Mouse (Mus musculus): ENCODE results near the gene Adamts9.
A peak's percentile ranks its signal among the peaks of the same experiment; 100 is the strongest.

Gene Adamts9

DNA sequence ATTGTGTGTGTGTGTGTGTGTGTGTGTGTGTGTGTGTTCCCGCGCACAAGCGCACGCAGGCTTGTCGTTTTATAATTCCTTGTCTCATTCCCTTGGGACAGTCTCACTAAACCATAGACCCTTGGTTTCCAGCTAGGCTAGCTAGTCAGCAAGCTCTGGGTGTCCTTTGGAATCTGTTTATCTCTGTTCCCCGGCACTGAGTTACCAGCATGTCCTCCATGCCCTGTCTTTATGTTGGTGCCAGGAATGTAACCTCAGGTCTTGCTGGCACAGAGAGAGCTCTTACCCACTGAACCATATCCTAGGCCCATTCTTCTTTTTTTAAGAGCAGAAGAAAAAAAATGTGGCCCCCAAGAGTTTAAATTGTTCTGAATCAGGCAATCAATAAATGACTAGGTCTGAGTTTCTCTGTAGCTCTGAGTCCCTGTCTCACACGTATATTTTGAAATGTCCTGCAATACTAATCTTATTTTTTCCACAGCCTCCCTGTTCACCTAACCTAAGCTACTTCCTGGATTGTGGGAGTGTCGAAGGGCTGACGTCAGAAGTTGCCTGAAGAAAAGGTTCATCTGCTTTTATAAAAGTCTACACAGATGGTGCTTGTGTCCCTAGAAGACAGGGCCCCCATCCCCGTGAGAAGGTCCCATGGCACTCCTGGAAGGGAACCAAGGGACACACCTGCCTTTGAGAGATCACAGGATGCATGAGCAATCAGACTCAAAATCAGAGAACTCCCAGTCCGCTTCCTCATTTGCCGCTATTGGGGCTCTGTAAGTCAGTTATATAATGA, 84.4 kb downstream of the Adamts9 start:
- DNase-seq = no peak

DNA sequence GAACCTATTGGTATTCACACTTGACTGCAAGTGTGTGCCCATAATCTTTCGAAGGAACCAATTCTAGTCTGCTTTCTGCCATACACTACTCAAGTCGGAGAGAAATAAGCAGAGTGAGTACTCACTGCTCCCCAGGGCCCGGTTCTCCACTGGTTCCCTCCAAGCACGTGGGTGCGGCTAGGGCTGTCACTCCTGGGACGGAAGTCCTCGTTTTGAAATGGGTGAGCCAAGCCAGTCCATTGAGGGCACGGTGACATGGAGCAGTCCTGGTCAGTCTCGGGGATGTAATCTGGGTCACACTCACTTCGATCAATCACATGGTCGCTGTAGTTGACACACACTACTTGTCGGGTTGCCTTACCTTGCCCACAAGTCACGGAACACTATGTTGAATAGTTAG, 85.5 kb downstream of the Adamts9 start:
- DNase-seq = no peak

DNA sequence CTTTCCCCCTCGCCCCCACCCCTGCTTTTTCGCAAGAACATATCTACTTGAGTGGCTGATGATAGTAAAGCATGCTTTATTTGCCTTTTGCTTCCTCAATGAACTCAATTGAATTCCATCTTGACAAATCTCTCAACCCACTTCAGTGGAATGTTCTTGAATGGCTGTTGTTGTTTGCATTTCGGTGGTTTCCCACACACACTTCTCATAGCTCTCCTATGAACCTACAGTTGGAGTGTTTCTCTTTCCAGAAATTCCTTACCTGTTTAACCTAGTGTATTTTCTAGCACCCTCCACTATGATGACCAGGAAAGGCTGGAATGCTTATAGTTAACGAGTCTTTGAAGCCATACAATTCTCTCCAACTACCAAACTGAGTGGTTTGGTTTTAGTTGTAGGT, 88.4 kb downstream of the Adamts9 start:
- no peak for DNase-seq

DNA sequence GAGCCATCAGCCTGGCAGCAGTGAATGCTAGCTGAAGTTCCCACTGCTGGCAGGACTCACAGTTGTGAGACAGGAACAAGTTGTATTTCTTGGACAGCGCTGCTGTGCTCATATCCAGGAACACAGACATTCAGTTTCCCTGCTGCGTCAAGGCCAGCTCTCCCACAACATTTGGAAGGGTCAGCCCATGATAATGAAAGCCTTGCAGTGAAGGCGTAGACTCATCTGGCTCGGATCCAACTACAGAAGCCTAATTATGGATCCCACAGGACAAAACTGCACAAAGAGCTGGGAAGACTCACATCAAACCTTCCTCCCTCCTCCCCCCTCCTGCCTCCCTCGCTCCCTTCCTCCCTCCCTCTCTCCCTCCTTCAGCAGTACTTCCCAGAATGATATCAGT, 93.0 kb downstream of the Adamts9 start:
- peak; percentile 74 for DNase-seq

DNA sequence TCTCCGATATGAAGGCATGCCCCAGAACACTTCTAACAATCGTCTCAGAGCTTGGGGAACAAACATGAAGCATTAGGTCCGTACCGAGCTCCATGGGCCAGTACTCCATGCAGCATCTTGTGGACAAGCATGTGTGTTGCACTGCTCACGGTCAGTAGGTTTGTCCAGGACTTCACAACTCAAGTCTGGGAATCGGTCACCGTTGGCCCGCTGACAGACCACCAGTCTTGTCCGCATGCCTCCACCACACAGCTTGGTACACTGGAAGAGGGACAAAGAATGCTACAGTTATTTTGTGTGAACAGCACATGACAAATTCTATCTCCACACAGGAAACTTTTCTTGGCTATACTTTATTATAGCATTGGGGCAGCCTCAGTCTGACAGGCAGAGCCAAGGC, 94.1 kb downstream of the Adamts9 start:
- no peak for DNase-seq

DNA sequence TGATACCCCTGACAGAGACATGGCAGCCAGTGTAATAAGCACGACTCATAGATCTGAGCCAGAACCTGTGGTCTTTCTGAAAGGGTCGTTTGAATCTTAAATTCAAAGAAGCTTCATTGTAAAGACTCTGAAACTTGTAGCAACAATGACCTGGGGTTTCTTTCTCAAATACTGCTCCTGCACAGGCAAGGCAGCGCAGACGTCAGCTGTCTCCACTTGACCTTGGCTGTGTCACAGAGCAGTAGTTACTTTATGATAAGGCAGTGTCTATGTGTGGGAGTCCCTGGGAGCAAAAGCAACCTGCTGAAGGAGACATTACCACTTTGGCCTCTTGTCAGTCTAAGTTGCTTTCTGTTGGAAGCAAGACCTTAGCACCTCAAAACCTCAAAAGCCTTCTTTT, 96.7 kb downstream of the Adamts9 start:
- no peak for DNase-seq

DNA sequence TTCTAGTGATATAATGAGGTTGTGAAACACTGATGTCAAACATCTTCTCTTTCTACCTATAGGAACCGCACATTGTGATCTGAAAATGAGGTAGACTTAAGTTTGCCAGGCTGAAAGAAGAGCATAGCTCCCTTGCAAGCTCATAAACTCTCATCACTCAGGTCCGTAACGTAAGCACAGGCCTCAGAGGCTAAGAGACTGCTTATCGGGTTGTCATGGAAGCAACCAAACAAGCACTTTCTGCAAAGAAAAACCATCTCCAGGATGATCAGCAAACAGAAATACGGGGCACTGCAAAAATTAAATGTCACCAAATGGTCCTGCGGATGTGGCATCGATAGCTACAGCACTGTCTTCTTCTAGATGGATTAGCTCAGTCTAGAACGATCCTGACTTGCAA, 97.4 kb downstream of the Adamts9 start:
- no peak for DNase-seq

DNA sequence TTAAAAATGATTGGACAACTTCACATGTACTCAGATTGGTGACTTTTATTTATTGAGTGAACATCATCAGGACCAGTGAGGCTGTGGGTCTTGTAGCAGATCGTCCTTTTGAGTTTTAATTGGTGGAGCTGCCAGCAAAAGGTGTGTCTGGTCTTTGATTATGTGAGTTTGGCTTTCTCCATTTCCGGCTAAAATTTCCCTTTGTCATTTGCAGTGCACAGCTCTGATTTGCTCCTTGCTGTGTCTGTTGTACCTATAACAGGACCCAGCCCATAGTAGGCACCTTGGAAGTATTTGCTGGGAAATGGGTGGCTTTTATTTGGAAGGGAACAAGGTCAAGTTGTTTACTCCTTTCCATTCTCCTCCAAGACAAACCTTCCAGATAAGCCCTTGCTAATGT, 99.8 kb downstream of the Adamts9 start:
- DNase-seq = no peak

DNA sequence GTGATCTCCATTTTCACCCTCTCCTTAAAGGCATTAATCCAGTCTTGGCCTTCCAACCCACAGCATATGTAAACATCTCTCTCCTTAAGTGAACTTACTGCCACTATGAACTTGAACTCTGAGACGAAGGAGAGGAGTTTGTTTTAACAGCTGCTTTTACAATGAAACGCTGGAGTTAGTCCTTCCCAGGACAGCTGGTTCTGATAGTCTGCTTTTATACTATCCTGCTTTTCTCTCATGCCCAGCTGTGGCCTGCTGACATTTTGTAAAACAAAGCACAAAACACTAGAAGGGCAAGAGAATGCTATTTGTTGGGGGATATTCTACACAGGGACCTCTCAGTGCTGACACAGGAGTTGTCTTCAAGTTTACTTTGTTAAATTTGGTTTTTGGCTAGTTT, 101.3 kb downstream of the Adamts9 start:
- DNase-seq = no peak

DNA sequence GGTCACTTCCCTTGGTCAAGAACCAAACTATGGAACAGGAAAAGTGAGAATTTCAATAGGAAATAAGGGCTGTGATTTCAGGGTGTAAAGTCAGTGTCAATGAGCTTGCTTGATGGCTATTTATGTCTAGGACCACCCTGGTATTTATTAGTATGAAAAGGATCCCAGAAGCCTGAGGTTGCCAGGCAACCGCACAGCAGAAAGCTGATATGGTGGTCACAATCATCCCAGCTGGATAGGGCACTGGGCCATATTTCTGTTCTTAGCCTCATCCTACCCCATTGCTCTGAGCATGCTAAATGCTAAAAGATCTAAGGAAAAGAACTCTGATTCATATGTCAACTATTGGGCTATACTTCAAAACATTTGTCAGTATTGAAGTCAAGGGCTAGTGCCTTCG, 112.2 kb downstream of the Adamts9 start:
- no peak for DNase-seq

DNA sequence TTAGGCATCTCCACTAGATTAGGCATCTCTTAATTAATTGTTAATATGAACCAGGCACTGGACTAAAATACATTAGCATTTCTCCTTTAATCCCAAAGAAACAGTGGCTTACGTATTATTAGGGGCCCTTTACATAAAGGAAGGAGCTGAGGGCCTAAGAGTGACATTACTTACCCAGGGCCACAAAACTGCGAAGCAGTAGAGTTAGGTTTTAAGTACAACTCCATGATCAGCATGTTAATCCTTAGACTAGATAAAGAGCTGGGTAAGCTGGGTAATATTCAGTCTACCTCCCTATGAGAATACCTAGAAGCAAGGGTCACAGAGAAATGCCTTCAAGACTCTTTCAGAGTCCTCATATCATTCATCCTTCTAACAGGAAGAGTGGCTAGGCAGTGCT, 114.1 kb downstream of the Adamts9 start:
- no peak for DNase-seq

DNA sequence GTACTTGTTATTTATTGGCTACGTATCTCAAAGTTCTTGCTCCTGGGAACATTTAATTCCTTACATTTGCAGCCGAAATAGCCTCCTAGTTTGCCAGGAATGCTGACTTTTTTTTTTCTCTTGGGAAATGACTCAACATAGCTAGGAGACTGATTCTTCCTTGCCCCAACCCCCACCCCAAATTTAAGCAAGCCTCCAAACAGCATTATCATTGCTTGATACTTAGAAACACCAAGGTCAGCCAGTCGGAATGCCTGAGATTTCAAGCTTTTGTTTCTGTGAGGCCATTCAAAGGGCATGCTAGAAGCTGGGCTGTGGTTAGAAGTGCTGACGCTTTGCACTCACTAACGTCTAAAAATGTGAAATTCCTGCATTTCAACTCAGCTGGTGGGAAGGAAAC, 115.9 kb downstream of the Adamts9 start:
- no peak for DNase-seq

DNA sequence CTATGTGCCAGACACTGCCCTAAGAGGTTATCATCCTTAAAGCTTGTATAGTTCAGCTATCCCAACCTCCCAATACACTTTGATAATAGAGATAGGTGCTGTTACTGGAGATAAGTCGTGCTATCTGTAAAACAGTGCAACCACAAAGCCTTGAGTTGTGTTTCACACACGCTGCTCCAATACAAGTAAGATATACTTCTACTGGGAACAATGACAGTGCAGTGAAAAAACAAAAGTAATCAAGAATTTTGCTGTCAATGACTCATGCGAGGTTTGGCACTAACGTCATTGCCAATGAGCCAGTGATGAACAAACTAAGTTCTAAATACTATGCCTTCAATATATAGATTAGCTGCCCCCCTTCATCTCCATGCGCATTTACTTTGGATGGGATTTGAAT, 116.7 kb downstream of the Adamts9 start:
- DNase-seq = no peak

DNA sequence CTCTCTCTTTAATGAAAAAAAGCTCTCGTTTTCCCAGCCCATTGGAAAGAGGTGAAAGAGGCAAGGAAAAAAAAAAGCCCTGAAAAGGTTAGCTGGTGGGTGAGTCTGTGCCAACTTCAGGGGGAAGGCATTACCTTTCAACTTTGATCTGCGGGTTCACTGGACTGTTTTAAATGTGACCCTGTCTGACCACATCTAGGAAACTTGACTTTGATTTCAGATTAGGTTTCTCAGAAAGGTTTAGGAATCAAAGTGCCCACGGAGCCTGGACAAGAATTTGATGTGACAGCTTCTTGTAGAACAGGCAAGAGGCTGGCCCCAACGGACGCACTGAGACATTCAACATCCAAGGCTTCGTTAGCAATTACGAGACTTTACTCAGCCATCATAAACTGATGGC, 119.3 kb downstream of the Adamts9 start:
- no peak for DNase-seq

DNA sequence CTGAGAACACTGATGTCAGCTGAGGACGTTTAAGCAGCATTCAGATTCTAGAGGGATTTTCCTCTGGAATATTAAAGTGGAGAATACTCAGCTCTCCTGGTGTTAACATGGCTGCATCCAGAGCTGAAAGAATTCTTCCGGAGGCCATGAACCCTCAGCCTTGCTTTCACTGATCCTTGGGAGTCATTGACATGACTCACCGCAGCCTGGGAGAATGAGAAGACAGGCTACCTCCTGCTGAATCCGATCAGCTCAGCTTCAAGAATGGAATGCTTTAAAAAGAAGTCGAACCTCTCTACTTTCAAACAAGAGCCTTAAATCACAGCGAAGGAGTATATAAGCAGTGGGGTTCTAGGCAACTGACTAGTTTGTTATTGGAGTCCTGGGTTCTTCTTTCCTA, 121.3 kb downstream of the Adamts9 start:
- DNase-seq = no peak

DNA sequence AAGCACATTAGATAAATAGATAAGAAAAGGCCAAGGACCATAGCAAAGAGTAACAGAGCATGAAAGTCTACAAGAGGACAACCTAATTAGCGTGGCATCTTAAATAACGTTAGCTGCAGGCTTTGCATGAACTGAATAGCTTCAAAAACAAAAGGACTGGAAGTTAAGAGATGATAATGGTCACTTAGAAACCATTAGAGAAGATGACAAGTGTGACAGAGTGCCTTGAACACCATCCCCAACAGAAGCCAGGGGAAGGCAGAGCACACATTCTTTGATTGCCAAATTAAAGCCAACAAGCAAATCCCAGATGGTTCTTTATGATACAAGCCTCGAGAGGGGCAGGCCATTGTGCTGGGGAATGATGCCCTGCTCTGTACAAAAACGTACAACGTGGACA, 121.7 kb downstream of the Adamts9 start:
- DNase-seq = no peak

DNA sequence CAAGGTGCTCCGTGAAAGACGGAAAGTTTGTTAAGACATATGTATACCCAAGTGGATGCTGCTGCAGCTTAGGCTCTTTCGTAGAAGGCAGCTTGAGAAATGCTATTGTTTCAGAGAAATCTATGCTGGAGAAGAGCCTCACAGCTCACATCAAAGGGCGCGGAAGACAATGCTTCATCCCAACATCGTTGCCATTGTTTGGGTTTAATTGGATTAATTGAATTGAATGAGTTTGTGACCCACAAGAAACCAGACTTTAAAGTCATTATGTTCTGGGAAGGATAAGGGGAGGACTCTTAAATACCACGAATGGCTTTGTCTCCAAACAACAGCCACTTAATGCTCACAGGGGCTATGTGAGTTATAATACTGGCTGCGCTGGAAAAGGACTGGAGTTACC, 125.6 kb downstream of the Adamts9 start:
- no peak for DNase-seq

DNA sequence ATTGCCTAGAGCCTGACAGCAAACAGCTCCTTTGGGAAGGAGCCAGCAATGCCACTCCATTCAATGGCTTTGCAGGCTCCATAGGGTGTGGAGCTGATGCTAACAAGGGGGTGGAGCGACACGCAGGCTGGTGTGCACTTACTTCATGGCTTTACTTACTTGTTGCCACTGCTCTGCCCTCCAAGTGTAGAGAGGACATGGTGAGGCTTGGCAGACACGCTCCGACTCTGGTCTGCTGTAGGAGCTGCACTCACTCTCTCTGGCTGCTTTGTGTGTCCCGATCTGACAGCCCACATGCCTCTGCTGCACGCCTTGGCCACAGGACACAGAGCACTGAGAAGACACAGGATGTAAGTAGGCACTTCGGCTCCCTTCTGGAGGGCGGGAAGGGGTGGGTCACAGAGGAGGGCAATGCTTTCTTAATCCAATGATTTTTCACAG, 127.0 kb downstream of the Adamts9 start, which contains the start of gene A730049H05Rik:
Gene A730049H05Rik, plus strand, starts transcription at position 168 of the 441 bp plus-strand sequence.
- DNase-seq = peak; percentile 16

DNA sequence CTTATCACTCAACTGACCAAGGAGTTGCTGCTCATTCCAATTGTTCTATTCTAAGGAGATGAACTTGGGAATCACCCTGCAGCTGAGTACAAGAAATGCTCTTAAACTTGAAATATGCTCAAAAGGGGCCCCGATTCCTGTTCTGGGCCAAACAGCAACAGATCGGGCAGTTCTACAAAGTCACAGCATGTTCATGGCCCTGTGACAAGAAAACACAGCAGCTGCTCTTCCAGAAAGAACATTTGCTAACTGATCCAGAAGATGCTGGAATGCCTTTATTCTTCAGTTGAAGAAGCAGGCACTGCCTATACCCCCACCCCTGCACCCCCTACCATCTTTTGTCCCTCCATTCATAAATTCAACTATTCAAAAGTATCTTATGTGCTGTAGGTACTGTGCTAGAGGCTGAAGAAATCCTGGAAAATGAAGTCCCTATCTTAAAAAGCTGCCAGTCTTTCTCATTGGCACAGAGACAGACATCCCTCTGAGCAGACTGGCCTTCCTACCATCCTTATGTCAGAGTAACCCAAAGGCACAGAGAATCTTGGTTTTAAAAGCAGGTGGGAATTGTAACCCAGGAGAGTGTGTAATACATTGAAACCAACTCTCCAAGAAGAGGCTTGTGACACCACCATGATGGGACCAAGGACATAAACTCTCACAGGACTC, 130.5 kb downstream of the Adamts9 start:
- DNase-seq = peak; percentile 43

DNA sequence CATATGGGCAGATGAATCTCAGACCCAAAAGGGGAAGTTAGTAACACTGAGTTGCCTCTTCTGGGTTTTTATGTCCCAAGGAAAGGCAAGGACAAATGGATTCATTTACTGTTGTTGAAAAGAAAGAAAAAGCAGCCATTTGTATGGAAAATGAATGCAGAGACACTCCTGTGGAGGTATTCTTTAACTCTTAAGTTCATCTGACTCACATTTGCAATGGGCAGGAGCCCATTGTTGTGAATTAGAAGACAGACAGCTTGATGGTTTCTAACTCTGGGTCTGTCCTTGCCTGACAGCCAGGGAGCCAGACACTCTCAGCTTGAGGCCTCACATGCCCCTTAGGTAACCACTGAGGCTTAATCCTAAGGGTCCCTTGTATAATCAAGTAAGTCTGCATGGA, 131.7 kb downstream of the Adamts9 start:
- DNase-seq = no peak

DNA sequence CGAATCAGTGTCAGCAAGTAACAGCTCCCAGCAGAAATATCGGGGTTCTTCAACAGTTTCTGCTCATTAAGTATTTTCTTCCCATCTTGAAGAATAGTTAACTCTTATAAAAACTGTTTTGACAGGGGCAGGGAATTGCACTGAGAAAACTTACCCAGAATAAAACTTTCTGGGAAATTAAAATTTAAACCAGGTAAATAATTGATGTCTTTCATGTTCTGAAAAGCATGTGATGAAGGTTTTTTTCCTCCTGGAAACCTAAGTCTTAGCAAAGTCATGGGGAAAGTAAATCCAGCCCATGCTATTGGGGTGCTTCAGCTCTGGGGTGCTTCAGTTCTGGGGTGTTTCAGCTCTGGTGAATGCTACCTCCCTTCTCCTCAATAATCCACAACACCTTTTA, 132.7 kb downstream of the Adamts9 start:
- no peak for DNase-seq

DNA sequence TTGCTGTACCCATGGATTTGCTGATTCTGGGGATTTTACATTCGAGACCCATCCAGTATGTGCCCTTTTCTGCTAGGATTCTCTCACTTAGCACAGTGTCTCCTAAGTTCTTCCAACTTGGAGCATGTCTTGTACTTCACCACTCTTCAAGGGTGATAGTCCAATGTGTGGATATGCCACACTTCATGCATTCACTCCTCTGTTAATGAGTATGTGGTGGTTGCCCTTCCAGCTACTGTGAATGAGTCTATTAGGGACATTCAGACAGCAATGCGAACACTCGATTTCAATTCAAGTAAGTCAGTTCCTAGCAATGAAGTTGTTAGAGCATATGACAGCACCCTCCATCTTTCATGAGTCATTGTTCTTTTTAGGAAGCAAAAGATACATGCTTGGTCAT, 133.5 kb downstream of the Adamts9 start:
- DNase-seq = no peak

DNA sequence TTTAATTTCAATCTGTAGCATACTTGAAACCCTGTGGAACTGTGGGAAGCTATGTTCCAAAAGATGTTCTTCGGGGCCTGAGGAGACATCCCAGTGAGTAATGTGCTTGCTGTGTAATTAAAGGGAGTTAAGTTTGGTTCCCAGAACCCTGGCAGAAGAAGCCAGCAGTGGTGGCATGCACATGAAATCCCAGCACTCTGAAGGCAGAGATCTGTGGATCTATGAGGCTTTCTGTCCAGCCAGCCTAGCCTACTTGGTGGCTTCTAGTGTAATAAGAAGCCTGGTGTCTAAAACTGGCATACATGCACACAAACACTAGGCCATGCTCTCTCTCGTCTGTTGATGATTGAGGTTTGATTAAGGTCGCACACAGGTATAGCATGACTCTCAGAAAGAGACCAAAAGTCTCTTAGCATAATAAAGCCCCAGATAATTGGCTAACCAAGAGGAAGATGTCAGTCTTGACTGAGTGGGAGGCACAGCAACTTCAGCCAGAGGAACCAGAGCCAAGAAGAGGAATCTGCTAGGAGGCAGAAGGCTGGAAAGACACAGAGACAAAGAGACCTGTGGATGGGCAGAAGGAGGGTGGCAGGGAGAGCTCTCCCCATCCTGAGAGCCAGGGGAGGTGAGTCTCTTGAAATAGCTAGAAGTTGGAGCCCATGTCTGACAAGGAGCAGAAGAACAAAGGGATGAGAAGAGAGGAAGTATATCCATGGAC, 138.9 kb downstream of the Adamts9 start:
- DNase-seq = no peak

DNA sequence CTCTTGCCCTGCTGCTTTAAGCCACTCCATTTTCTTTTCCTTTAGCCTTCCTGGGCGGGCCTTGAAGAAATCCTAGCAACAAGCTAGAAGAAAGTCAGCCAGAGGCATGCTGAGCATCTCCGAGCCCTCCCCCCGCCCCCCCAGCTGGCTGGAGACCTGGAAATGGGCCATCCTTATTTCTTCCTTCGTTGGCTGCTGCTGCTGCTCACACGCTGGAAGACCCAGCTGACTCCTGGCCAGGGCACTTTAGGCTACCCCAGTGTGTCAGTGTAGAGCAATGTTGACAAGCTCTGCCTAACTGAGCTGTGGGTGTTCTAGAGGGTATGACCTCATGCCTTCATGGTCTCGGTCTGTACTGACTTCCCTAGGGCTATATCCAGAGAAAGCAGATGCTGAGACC, 140.1 kb downstream of the Adamts9 start:
- peak; percentile 62 for DNase-seq

Data from lung, postnatal 14 days (tissue).